Mouse (Mus musculus): ENCODE data around the gene Atxn1. TPM values are rescaled to one million over a fixed set of nuclear protein-coding genes. Genes with fewer than 3 reads are reported as not detected.

Gene Atxn1
- total and polyA plus RNA-seq, 3 experiments, result 8.0 to 13.1 (median 9.7) TPM

DNA sequence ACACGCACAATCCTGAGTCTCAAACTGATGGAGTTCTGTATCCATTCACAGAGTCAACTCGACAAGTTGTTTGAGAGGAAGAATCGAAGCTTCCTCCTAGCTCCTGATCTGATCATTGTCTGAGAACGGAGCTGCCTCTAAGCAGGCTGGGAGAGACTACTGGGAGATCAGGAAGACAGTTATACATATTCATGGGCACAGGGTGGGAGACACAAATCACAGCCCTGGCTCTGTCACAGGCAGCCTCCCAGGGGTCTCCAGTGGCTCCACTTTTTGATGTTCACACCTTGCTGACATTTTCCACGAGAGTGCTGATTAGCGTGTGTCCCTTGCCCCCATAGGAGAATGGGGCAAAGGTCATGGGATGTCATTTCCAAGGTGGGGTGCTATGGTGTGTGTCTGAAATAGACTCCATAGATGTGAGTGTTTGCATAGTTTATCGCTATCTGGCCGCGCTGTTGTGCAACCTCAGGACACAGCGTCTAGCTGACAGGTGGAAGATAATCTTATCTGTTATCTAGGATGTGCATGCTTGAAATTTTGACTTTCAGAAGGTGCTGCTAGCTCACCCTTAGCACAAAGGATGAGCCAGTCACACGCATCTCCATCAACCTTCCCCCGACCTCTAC lies 105.6 kb downstream of the Atxn1 start:
- TF ChIP-seq JUND (conservative IDR thresholded peaks at IDR 0.05; ENCODE audit: low read depth, low read length), result no peak
- no peak for TF ChIP-seq KAT2A (IDR thresholded peaks at IDR 0.05; ENCODE audit: insufficient replicate concordance, low read length)
- no peak for TF ChIP-seq TBP (conservative IDR thresholded peaks at IDR 0.05; ENCODE audit: low read depth, low read length)
- no peak for TF ChIP-seq GABPA (IDR thresholded peaks at IDR 0.05; ENCODE audit: insufficient replicate concordance, low read depth, low read length)
- no peak for TF ChIP-seq IRF4 (IDR thresholded peaks at IDR 0.05; ENCODE audit: low read depth, low read length)
- no peak for TF ChIP-seq SMC3 (IDR thresholded peaks at IDR 0.05; ENCODE audit: low read depth, low read length)
- Histone ChIP-seq H3K9me3 (replicated peaks; ENCODE audit: low read length) (no peaks in the 10 kb centered on the region), H3K4me3 (replicated peaks in 1 of 3; ENCODE audit: low read depth in 2 of 3, low read length in 2 of 3, poor library complexity in 1 of 3) (no peak overlapping the region), H3K27me3 (replicated peaks) (no peaks in the 10 kb centered on the region), H3K36me3 (replicated peaks in 1 of 2; ENCODE audit: control insufficient read depth in 1 of 2, insufficient read depth in 1 of 2, low read length in 1 of 2) (peaks cover 14 to 51% of the 10 kb centered on the region in 2 experiments), H3K9ac (ENCODE audit: insufficient read depth, low read depth) (no peak overlapping the region), H3K79me2 (replicated peaks; ENCODE audit: control insufficient read depth, extremely low read depth, insufficient read depth, poor library complexity, severe bottlenecking) (peaks cover 78% of the 10 kb centered on the region), H3K4me1 (ENCODE audit: control insufficient read depth in 1 of 2, insufficient read depth in 2 of 2) (peaks cover 43 to 93% of the 10 kb centered on the region in 2 experiments), H3K4me2 (ENCODE audit: insufficient read depth, low read depth, poor library complexity, severe bottlenecking) (no peak overlapping the region), H3K27ac (ENCODE audit: insufficient read depth, low read depth) (no peak overlapping the region)
- in situ Hi-C loops (cut with MboI; ENCODE audit: low pct_ligation_motif_present, low pct_unique_long_range_greater_than_20kb, low sequenced_read_pairs) (no loop called here), dilution Hi-C loops (cut with MboI; ENCODE audit: extremely low pct_ligation_motif_present, extremely low pct_unique_long_range_greater_than_20kb, low sequenced_read_pairs) (no loop called here)
- DNase-seq (ENCODE audit: extremely low read depth), result no peak

DNA sequence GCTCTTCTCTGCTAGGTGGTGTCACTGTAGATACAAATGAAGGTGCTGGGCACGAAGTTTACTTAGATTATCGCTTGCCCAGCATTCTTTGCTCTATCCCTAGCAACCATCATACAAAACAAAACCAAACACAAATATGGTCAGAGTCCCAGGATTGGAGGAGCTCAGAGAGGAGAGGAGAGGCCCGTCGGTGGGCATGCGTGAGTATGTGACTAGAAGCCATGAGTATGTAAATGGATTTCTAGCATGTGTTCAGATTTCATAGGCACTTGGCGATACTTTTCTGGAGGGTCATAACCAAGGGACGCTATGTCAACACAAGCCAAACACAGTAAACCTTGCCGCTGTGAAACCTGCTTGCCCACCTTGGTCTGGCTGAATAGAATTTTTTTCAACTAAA lies 107.4 kb downstream of the Atxn1 start:
- no peak overlapping the region for H3K4me2 ChIP-seq (ENCODE audit: insufficient read depth, low read depth, poor library complexity, severe bottlenecking)
- H3K4me3 ChIP-seq (replicated peaks in 1 of 3; ENCODE audit: low read depth in 2 of 3, low read length in 2 of 3, poor library complexity in 1 of 3), result no peak overlapping the region
- dilution Hi-C loops (cut with MboI; ENCODE audit: extremely low pct_ligation_motif_present, extremely low pct_unique_long_range_greater_than_20kb, low sequenced_read_pairs), result no loop called here
- H3K9ac ChIP-seq (ENCODE audit: insufficient read depth, low read depth), result no peak overlapping the region
- H3K4me1 ChIP-seq (ENCODE audit: control insufficient read depth in 1 of 2, insufficient read depth in 2 of 2), result peaks cover 37 to 88% of the 10 kb centered on the region in 2 experiments
- H3K27me3 ChIP-seq (replicated peaks), result no peaks in the 10 kb centered on the region
- TF ChIP-seq SIN3A (IDR thresholded peaks at IDR 0.05; ENCODE audit: low read length) (no peak), PAX5 (IDR thresholded peaks at IDR 0.05; ENCODE audit: low read length) (no peak), E2F4 (IDR thresholded peaks at IDR 0.05; ENCODE audit: insufficient replicate concordance, low read depth, low read length) (no peak), CTCF (conservative IDR thresholded peaks at IDR 0.05 in 1 of 2, IDR thresholded peaks at IDR 0.05 in 1 of 2; ENCODE audit: low read depth in 2 of 2, low read length in 2 of 2) (no peak), TCF12 (IDR thresholded peaks at IDR 0.05; ENCODE audit: low read depth, low read length) (no peak), CHD1 (IDR thresholded peaks at IDR 0.05; ENCODE audit: low read depth, low read length) (no peak), RCOR1 (conservative IDR thresholded peaks at IDR 0.05; ENCODE audit: low read depth, low read length) (no peak), RAD21 (IDR thresholded peaks at IDR 0.05; ENCODE audit: low read depth, low read length) (no peak), ZKSCAN1 (IDR thresholded peaks at IDR 0.05; ENCODE audit: borderline replicate concordance, low read depth, low read length) (no peak), MXI1 (IDR thresholded peaks at IDR 0.05; ENCODE audit: low read depth, low read length) (no peak), MAZ (IDR thresholded peaks at IDR 0.05; ENCODE audit: low read depth, low read length) (no peak), USF1 (IDR thresholded peaks at IDR 0.05; ENCODE audit: low read depth, low read length) (no peak)
- no peak for DNase-seq (ENCODE audit: extremely low read depth)
- in situ Hi-C loops (cut with MboI; ENCODE audit: low pct_ligation_motif_present, low pct_unique_long_range_greater_than_20kb, low sequenced_read_pairs), result no loop called here
- peaks cover 71% of the 10 kb centered on the region for H3K79me2 ChIP-seq (replicated peaks; ENCODE audit: control insufficient read depth, extremely low read depth, insufficient read depth, poor library complexity, severe bottlenecking)
- H3K27ac ChIP-seq (ENCODE audit: insufficient read depth, low read depth), result no peak overlapping the region
- H3K36me3 ChIP-seq (replicated peaks in 1 of 2; ENCODE audit: control insufficient read depth in 1 of 2, insufficient read depth in 1 of 2, low read length in 1 of 2), result peaks cover 14 to 44% of the 10 kb centered on the region in 2 experiments
- H3K9me3 ChIP-seq (replicated peaks; ENCODE audit: low read length), result no peaks in the 10 kb centered on the region
